ENCODE assay signal across 8 mouse cellular contexts in genomic region chr4:129820417-129821086, GRCm38 (mm10). TPM values are rescaled to one million over a fixed set of nuclear protein-coding genes. Genes with fewer than 3 reads are reported as not detected.
A peak's percentile ranks its signal among the peaks of the same experiment; 100 is the strongest.
DNase-seq lines count a peak whose midpoint lies in the region; ATAC-seq lines count a peak whose summit lies in the region.

No protein-coding gene starts in this region.

- peak overlapping the region; percentile 93 for H3K9ac ChIP-seq in embryonic facial prominence, embryonic 12.5 days
- H3K9ac ChIP-seq in limb, embryonic 15.5 days, result peak overlapping the region; percentile 95
- peak overlapping the region; percentile 91 for H3K9ac ChIP-seq in midbrain, embryonic 16.5 days (ENCODE audit: low read depth, low read length)

- peak overlapping the region; percentile 70 for H3K4me2 ChIP-seq in embryonic facial prominence, embryonic 12.5 days (replicated peaks)
- H3K4me2 ChIP-seq in limb, embryonic 15.5 days, result peak overlapping the region; percentile 85
- peak overlapping the region; percentile 85 for H3K4me2 ChIP-seq in midbrain, embryonic 16.5 days (ENCODE audit: low read length)

- peak; percentile 82 for ATAC-seq in embryonic facial prominence, embryonic 12.5 days (ENCODE audit: insufficient number of reproducible peaks, insufficient read depth, low FRiP score, low TSS enrichment)
- ATAC-seq in limb, embryonic 15.5 days (ENCODE audit: insufficient number of reproducible peaks, low FRiP score, low TSS enrichment, low read depth), result peak; percentile 71; the same call in 1 of the 2 replicates
- peak; percentile 80 for ATAC-seq in midbrain, embryonic 16.5 days

- peak overlapping the region; percentile 94 for H3K27ac ChIP-seq in embryonic facial prominence, embryonic 12.5 days
- peak overlapping the region; percentile 96 for H3K27ac ChIP-seq in limb, embryonic 15.5 days
- H3K27ac ChIP-seq in midbrain, embryonic 16.5 days (ENCODE audit: low read length), result peak overlapping the region; percentile 83

- under 1% methylated on average over 58 of the region's 79 CpGs for WGBS in embryonic facial prominence, embryonic 12.5 days
- under 1% methylated on average over 53 of the region's 79 CpGs for WGBS in limb, embryonic 15.5 days
- under 1% methylated on average over 61 of the region's 79 CpGs for WGBS in midbrain, embryonic 16.5 days

- no peaks in the 10 kb centered on the region for H3K27me3 ChIP-seq in embryonic facial prominence, embryonic 12.5 days
- H3K27me3 ChIP-seq in limb, embryonic 15.5 days, result no peaks in the 10 kb centered on the region
- no peaks in the 10 kb centered on the region for H3K27me3 ChIP-seq in midbrain, embryonic 16.5 days (ENCODE audit: control insufficient read depth, insufficient read depth, low read depth, low read length)

- H3K4me1 ChIP-seq in embryonic facial prominence, embryonic 12.5 days, result peaks cover 32% of the 10 kb centered on the region
- peaks cover 54% of the 10 kb centered on the region for H3K4me1 ChIP-seq in limb, embryonic 15.5 days
- H3K4me1 ChIP-seq in midbrain, embryonic 16.5 days (ENCODE audit: control insufficient read depth, insufficient read depth, low read length), result peaks cover 28% of the 10 kb centered on the region

- no peaks in the 10 kb centered on the region for H3K36me3 ChIP-seq in embryonic facial prominence, embryonic 12.5 days
- no peaks in the 10 kb centered on the region for H3K36me3 ChIP-seq in limb, embryonic 15.5 days
- no peaks in the 10 kb centered on the region for H3K36me3 ChIP-seq in midbrain, embryonic 16.5 days (ENCODE audit: control insufficient read depth, insufficient read depth, low read length)

- peak; percentile 69 for DNase-seq in layer of hippocampus, adult 11-12 months (ENCODE audit: low spot score)
- DNase-seq in layer of hippocampus, adult 9-10 months (ENCODE audit: low spot score), result no peak
- DNase-seq in heart, adult 8-10 months (ENCODE audit: low spot score), result peak; percentile 70
- peak; percentile 68 to 72 for DNase-seq in kidney, adult 8-10 months
- DNase-seq in spleen, adult 18-20 months, result peak; percentile 81 to 82

- H3K4me3 ChIP-seq in embryonic facial prominence, embryonic 12.5 days, result peak overlapping the region; percentile 92
- H3K4me3 ChIP-seq in limb, embryonic 15.5 days, result peak overlapping the region; percentile 93
- H3K4me3 ChIP-seq in midbrain, embryonic 16.5 days (ENCODE audit: low read depth, low read length), result peak overlapping the region; percentile 97

- no peaks in the 10 kb centered on the region for H3K9me3 ChIP-seq in embryonic facial prominence, embryonic 12.5 days
- H3K9me3 ChIP-seq in limb, embryonic 15.5 days, result no peaks in the 10 kb centered on the region
- no peaks in the 10 kb centered on the region for H3K9me3 ChIP-seq in midbrain, embryonic 16.5 days (replicated peaks; ENCODE audit: control insufficient read depth, low read length, poor library complexity, severe bottlenecking)

RNA-seq across cellular contexts. Expression of gene Ptp4a2, which starts 9.5 kb away (rescaled TPM):
- polyA plus RNA-seq in embryonic facial prominence, embryonic 12.5 days (2016; fragmentation: Nextera tagmentation; extraction: Ambion mirVana), result 306 and 332 TPM in 2 replicates
- total RNA-seq in heart, adult 8-10 months (2022), result 100 to 1,000 TPM; 196 to 239 (median 228) TPM
- 339 and 355 TPM in 2 replicates for polyA plus RNA-seq in limb, embryonic 15.5 days (2015; fragmentation: Nextera tagmentation; extraction: Ambion mirVana)
- 222 and 255 TPM in 2 replicates for polyA plus RNA-seq in midbrain, embryonic 16.5 days (2015; fragmentation: Nextera tagmentation; extraction: Ambion mirVana)
